Comparison of ENCODE assay signal across 8 mouse cellular contexts in the genomic region with DNA sequence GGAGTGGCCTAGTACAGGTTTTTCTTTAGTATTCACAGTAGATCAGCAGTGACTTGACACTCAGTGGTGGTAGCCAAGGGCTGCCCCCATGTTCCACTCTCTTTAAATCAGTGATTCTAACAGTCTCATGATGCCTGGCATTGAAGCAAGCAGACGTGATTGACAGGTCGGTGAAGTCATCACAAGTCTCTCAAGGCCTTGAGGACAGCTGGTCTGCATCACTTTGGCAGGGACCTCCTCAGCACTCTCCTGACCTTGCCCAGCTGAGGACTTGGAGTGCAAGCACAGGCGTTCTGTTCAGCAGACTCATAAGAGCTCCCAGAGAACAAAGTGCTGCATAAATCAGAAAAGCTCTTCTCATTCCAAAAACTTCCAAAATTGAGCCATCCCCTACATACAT.
DNase-seq lines count a peak whose midpoint lies in the region; ATAC-seq lines count a peak whose summit lies in the region.

No protein-coding gene starts in this region.

- H3K36me3 ChIP-seq in embryonic facial prominence, embryonic 11.5 days (replicated peaks; ENCODE audit: control insufficient read depth, insufficient read depth, low read depth, low read length): no peaks in the 10 kb centered on the region

- no peaks in the 10 kb centered on the region for H3K4me1 ChIP-seq in embryonic facial prominence, embryonic 11.5 days (ENCODE audit: control insufficient read depth, insufficient read depth, low read length)

- no peak; the same call in 1 of the 2 replicates for ATAC-seq in embryonic facial prominence, embryonic 11.5 days (replicated peaks; ENCODE audit: insufficient number of reproducible peaks, low FRiP score, low TSS enrichment, low read depth)

- H3K27me3 ChIP-seq in embryonic facial prominence, embryonic 11.5 days (ENCODE audit: control insufficient read depth, insufficient read depth, low read length): no peaks in the 10 kb centered on the region

- 35% methylated on average over 3 of the region's 3 CpGs for WGBS in embryonic facial prominence, embryonic 11.5 days

- no peak overlapping the region for H3K4me3 ChIP-seq in embryonic facial prominence, embryonic 11.5 days (ENCODE audit: low read depth, low read length)

- H3K9me3 ChIP-seq in embryonic facial prominence, embryonic 11.5 days (replicated peaks; ENCODE audit: control insufficient read depth, low read length): no peaks in the 10 kb centered on the region

- no peak overlapping the region for H3K4me2 ChIP-seq in embryonic facial prominence, embryonic 11.5 days (ENCODE audit: low read depth, low read length)

- no peak overlapping the region for H3K9ac ChIP-seq in embryonic facial prominence, embryonic 11.5 days (replicated peaks; ENCODE audit: low read length)

- intact Hi-C loops in heart, postnatal 14 days (cut with DNase I): no loop called here
- intact Hi-C loops in left cerebral cortex, postnatal 10 days (cut with DNase I): loop anchor here (10.0 kb wide), 1 partner anchor 233 kb away; no protein-coding TSS in a partner anchor

- no peak overlapping the region for H3K27ac ChIP-seq in embryonic facial prominence, embryonic 11.5 days (replicated peaks; ENCODE audit: low read depth, low read length)

- DNase-seq in heart, adult 11 months: peak; percentile 96
- no peak for DNase-seq in heart, adult 8-10 months (ENCODE audit: low spot score)
- peak; percentile 48 for DNase-seq in MN1 (ENCODE audit: low spot score)
- DNase-seq in embryonic facial prominence, embryonic 11.5 days (ENCODE audit: low spot score): peak; percentile 56
- DNase-seq in heart, postnatal 14 days: peak; percentile 48 to 69
- no peak for DNase-seq in layer of hippocampus, postnatal 14 days (ENCODE audit: low spot score in 2 of 2)
- no peak for DNase-seq in urinary bladder, postnatal 14 days (ENCODE audit: low spot score)
- no peak for DNase-seq in left cerebral cortex, postnatal 10 days (ENCODE audit: extremely low spot score in 1 of 2, low spot score in 2 of 2)

Comparison
In these comparisons a context has a peak if more than half of its experiments do, and no peak if none do; other contexts are left out.
1. DNase-seq: peak in heart, adult 11 months (single experiment), MN1 (single experiment), embryonic facial prominence, embryonic 11.5 days (single experiment) and heart, postnatal 14 days (2 of 2); none in heart, adult 8-10 months (single experiment), layer of hippocampus, postnatal 14 days (0 of 2), urinary bladder, postnatal 14 days (single experiment) and left cerebral cortex, postnatal 10 days (0 of 2).